Mouse (Mus musculus) olfactory bulb, adult 2 months (tissue): ENCODE data around the gene 4932438H23Rik.

Source experiments
- CTCF ChIP-seq: fragments of 200-500 bp; IDR thresholded peaks from 2 replicates; pipeline ENCODE4 v1.5.1; 2012; ENCODE audit warnings: low read depth, mild to moderate bottlenecking, low read length, moderate library complexity; ENCODE audit not compliant: insufficient read depth
- POLR2A ChIP-seq: fragments of 200-500 bp; IDR thresholded peaks from 2 replicates; pipeline ENCODE4 v1.6.1; 2012; ENCODE audit warnings: mild to moderate bottlenecking, low read depth, low read length, moderate library complexity; ENCODE audit not compliant: insufficient read depth

- TF ChIP-seq POLR2A, result no peak
- no peak for TF ChIP-seq CTCF
Observed at GRCm38 (mm10) chr16:91096984-91097506, 2.1 kb upstream of the 4932438H23Rik start.
